Mouse (Mus musculus): ENCODE measurements at regions not wholly inside any gene's neighbourhood (a gene's known extent, or its start where the extent isn't known, plus 50 kb on each side); places are given as distances from the start of the nearest gene placed in this dataset.

- no peaks in the 10 kb centered on the region for H3K9me3 ChIP-seq (replicated peaks)
- no peak overlapping the region for H3K4me3 ChIP-seq (replicated peaks)
- H3K36me3 ChIP-seq = no peaks in the 10 kb centered on the region
- no peak overlapping the region for H3K4me2 ChIP-seq
- H3K27me3 ChIP-seq (replicated peaks) = no peaks in the 10 kb centered on the region
- H3K4me1 ChIP-seq = no peaks in the 10 kb centered on the region
- no peak for ATAC-seq (ENCODE audit: low FRiP score)
- no peak overlapping the region for H3K27ac ChIP-seq (replicated peaks)
- H3K9ac ChIP-seq (replicated peaks) = no peak overlapping the region
- 86% methylated on average over 6 of the region's 6 CpGs for WGBS
Observed at GRCm38 (mm10) chr2:61113916-61114315, 150.9 kb upstream of the Rbms1 start.

DNA sequence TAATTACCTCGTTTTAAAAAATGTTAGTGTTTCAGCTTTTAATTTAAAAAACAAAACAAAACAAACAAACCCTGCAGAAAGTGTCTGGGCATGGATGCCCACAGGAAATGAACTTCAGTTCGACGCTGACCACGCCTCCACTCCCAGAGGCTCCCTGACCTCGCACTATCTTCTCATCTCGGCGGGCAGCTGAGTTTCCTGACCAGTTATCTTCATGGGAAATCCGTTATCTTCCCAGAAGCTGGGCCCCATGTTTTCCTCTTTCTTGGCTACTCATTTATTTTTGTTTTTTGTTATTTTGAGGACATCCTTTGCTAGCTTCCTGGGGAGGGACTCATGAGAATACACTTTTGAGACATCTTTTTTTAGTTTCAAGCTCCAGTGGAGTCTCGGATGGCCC is 147.6 kb upstream of the Rbms1 start:
- Histone ChIP-seq H3K9ac (replicated peaks) (no peak overlapping the region), H3K4me1 (no peaks in the 10 kb centered on the region), H3K27ac (replicated peaks) (no peak overlapping the region), H3K4me3 (replicated peaks) (no peak overlapping the region), H3K9me3 (replicated peaks) (no peaks in the 10 kb centered on the region), H3K36me3 (no peaks in the 10 kb centered on the region), H3K4me2 (no peak overlapping the region), H3K27me3 (replicated peaks) (no peaks in the 10 kb centered on the region)
- ATAC-seq (ENCODE audit: low FRiP score) = no peak
- 76% methylated on average over 9 of the region's 9 CpGs for WGBS

DNA sequence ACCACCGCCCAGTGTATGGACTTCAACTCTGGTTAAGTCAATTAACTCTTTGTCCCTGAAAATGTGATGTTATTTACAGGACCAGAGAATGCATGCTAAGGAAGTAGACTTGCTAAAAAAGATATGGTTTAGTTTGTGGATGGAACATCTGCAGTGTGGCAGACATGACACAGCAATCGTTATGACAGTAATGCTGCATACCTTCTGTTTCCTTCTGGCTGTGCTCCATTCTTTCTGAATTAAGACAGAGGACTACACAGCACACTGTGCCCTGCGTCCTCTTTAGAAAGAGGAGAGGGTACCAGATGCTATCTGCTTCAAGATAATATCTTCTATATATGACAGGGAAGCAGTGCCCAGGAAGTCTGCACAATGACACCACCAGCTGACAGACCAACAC is 146.6 kb upstream of the Rbms1 start:
- H3K4me1 ChIP-seq = no peaks in the 10 kb centered on the region
- no peak overlapping the region for H3K9ac ChIP-seq (replicated peaks)
- H3K36me3 ChIP-seq = no peaks in the 10 kb centered on the region
- H3K4me2 ChIP-seq = no peak overlapping the region
- H3K27me3 ChIP-seq (replicated peaks) = no peaks in the 10 kb centered on the region
- no peak overlapping the region for H3K27ac ChIP-seq (replicated peaks)
- 87% methylated on average over 3 of the region's 3 CpGs for WGBS
- H3K9me3 ChIP-seq (replicated peaks) = no peaks in the 10 kb centered on the region
- H3K4me3 ChIP-seq (replicated peaks) = no peak overlapping the region
- no peak for ATAC-seq (ENCODE audit: low FRiP score)

DNA sequence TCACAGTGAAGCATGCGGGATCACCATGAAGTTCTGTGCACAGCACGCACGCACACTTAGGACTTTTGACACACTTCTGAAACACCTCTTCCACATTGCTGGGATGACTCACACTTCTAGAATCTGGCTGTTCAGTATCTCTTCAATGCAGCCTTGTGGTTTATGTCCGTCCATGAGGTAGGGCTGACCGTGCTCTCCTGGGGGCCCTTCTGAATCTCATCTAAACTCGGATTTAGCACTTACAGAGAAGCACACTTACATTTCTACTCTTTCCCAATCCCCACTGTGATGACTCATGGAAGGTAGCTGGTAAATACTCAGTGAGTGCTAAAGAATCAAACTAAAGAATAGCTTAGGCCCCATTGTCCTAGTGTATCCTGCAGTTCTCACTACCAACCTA is 142.2 kb upstream of the Rbms1 start:
- no peaks in the 10 kb centered on the region for H3K27me3 ChIP-seq (replicated peaks)
- no peaks in the 10 kb centered on the region for H3K36me3 ChIP-seq
- no peaks in the 10 kb centered on the region for H3K4me1 ChIP-seq
- no peak overlapping the region for H3K4me3 ChIP-seq (replicated peaks)
- H3K9ac ChIP-seq (replicated peaks) = no peak overlapping the region
- WGBS = 94% methylated on average over 6 of the region's 6 CpGs
- no peaks in the 10 kb centered on the region for H3K9me3 ChIP-seq (replicated peaks)
- ATAC-seq (ENCODE audit: low FRiP score) = no peak
- H3K4me2 ChIP-seq = no peak overlapping the region
- H3K27ac ChIP-seq (replicated peaks) = no peak overlapping the region

DNA sequence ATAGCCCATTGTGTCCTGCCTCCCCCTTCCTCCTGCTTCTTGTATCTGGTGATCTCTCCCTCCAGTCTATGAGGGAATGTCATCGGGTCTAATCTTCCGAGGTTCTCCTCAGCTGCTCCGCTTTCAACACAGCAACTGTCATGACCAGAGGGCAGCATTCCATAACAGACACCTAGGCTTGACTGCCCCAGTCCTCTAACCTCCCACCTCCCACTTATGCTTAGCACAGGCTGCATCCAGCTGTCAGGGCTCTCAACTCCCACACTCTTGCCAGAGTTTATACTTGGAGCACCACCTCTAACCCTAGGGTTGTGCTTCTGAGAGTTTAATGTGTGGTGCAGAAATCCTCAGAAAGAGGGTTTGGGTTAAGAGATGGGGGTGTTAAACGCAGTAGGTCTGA is 137.9 kb upstream of the Rbms1 start:
- H3K27me3 ChIP-seq (replicated peaks) = no peaks in the 10 kb centered on the region
- H3K27ac ChIP-seq (replicated peaks) = no peak overlapping the region
- no peak for ATAC-seq (ENCODE audit: low FRiP score)
- no peak overlapping the region for H3K4me2 ChIP-seq
- no peaks in the 10 kb centered on the region for H3K9me3 ChIP-seq (replicated peaks)
- no peak overlapping the region for H3K4me3 ChIP-seq (replicated peaks)
- 94% methylated on average over 4 of the region's 4 CpGs for WGBS
- H3K4me1 ChIP-seq = no peaks in the 10 kb centered on the region
- H3K9ac ChIP-seq (replicated peaks) = no peak overlapping the region
- H3K36me3 ChIP-seq = no peaks in the 10 kb centered on the region

- ATAC-seq (ENCODE audit: low FRiP score) = no peak
- Histone ChIP-seq H3K9ac (replicated peaks) (no peak overlapping the region), H3K36me3 (no peaks in the 10 kb centered on the region), H3K4me1 (no peaks in the 10 kb centered on the region), H3K27ac (replicated peaks) (no peak overlapping the region), H3K4me3 (replicated peaks) (no peak overlapping the region), H3K4me2 (no peak overlapping the region), H3K9me3 (replicated peaks) (no peaks in the 10 kb centered on the region), H3K27me3 (replicated peaks) (no peaks in the 10 kb centered on the region)
Observed at GRCm38 (mm10) chr2:61088501-61088900, 125.5 kb upstream of the Rbms1 start.

DNA sequence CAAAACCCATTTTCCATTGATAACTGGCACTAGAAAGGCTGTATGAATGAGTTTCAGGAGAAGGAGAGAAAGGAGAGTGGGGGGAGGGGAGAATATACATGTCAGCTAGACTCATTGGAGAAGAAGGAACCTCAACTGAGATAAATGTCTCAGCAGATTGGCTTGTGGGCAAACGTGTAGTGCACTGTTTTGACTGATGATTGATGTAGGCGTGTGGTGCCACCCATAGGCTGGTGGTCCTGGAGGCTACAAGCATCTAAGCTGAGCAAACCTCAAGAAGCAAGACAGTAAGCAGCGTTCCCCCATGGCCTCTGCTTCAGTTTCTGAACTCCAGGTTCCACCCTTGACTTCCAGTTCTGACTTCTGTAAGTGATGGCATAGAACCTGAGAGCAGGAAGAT is 121.8 kb upstream of the Rbms1 start:
- Histone ChIP-seq H3K4me1 (no peaks in the 10 kb centered on the region), H3K4me2 (no peak overlapping the region), H3K9ac (replicated peaks) (no peak overlapping the region), H3K9me3 (replicated peaks) (no peaks in the 10 kb centered on the region), H3K27me3 (replicated peaks) (no peaks in the 10 kb centered on the region), H3K27ac (replicated peaks) (no peak overlapping the region), H3K36me3 (no peaks in the 10 kb centered on the region), H3K4me3 (replicated peaks) (no peak overlapping the region)
- 71% methylated on average over 3 of the region's 3 CpGs for WGBS
- ATAC-seq (ENCODE audit: low FRiP score) = no peak

DNA sequence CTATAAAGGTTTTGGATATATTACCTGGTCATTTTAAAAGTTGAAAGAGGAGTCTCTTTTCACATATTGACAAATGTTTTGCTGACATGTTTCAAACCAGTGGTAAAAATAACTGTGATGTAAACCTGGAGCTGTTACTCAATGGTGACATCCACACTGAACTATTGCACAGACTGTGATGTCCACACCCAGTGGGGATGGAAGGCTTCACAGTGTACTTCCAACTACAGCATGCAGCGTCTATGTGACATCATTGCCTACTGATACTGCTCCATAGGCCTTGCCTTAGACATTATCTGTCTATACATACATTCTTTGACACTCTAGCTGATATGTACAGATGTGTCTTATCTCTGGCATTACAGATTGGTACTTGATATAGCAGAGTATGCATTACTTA is 120.1 kb upstream of the Rbms1 start:
- H3K27me3 ChIP-seq (replicated peaks) = no peaks in the 10 kb centered on the region
- WGBS = 84% methylated on average over 1 of the region's 1 CpGs
- no peak overlapping the region for H3K4me2 ChIP-seq
- H3K9ac ChIP-seq (replicated peaks) = no peak overlapping the region
- H3K27ac ChIP-seq (replicated peaks) = no peak overlapping the region
- H3K4me3 ChIP-seq (replicated peaks) = no peak overlapping the region
- ATAC-seq (ENCODE audit: low FRiP score) = no peak
- no peaks in the 10 kb centered on the region for H3K9me3 ChIP-seq (replicated peaks)
- no peaks in the 10 kb centered on the region for H3K4me1 ChIP-seq
- no peaks in the 10 kb centered on the region for H3K36me3 ChIP-seq

DNA sequence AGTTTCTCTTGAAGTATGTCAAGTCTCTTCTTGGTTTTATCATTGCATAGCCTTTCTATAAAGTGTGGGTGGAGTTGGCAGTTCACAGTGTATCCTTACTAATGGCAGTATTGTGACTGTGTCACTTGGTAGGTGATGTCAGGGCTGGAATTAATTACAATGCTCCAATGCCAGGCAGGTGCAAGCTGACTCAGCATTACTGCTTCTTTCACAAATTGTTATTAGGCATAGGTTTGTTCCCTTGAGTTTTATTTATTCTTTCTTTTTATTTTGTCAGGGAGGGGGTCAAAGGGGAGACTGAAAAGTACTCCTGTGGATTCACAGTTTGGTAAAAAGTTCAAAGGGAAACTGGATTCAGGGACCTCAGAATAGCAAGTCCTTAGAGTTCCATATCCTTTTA is 119.6 kb upstream of the Rbms1 start:
- no peak overlapping the region for H3K9ac ChIP-seq (replicated peaks)
- H3K27ac ChIP-seq (replicated peaks) = no peak overlapping the region
- no peaks in the 10 kb centered on the region for H3K4me1 ChIP-seq
- ATAC-seq (ENCODE audit: low FRiP score) = no peak
- no peaks in the 10 kb centered on the region for H3K27me3 ChIP-seq (replicated peaks)
- H3K4me2 ChIP-seq = no peak overlapping the region
- no peaks in the 10 kb centered on the region for H3K36me3 ChIP-seq
- no peaks in the 10 kb centered on the region for H3K9me3 ChIP-seq (replicated peaks)
- no peak overlapping the region for H3K4me3 ChIP-seq (replicated peaks)

- WGBS = 48% methylated on average over 4 of the region's 4 CpGs
- H3K9me3 ChIP-seq (replicated peaks) = no peaks in the 10 kb centered on the region
Observed at GRCm38 (mm10) chr2:61080006-61080405, 117.0 kb upstream of the Rbms1 start.

DNA sequence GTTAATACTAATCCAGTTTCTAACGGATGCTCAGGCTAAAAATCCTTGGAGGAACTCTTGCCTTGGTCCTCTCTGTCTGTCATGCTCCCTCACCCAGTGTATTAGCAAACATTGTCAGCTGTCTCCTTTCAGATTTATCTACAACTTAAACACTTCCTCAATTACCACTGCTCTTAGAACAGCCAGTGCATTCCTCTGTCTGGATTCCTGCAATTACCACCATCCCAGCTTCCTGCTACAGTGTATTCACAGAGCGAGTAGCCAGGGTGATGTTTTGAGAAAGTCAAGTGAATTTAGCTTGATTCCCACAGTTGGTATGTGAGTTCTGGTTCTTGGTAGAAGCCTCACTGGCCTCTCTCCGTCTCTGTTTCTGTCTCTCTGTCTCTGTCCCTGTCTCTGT is 108.0 kb upstream of the Rbms1 start:
- no peak overlapping the region for H3K4me3 ChIP-seq (replicated peaks)
- H3K4me2 ChIP-seq = no peak overlapping the region
- H3K27ac ChIP-seq (replicated peaks) = no peak overlapping the region
- H3K4me1 ChIP-seq = no peaks in the 10 kb centered on the region
- no peak overlapping the region for H3K9ac ChIP-seq (replicated peaks)
- no peaks in the 10 kb centered on the region for H3K9me3 ChIP-seq (replicated peaks)
- H3K27me3 ChIP-seq (replicated peaks) = no peaks in the 10 kb centered on the region
- no peaks in the 10 kb centered on the region for H3K36me3 ChIP-seq
- ATAC-seq (ENCODE audit: low FRiP score) = no peak
- WGBS = 57% methylated on average over 3 of the region's 3 CpGs

More at GRCm38 (mm10) chr2:61080006-61080405, 117.0 kb upstream of the Rbms1 start:
- Histone ChIP-seq H3K4me3 (replicated peaks) (no peak overlapping the region), H3K4me2 (no peak overlapping the region), H3K27ac (replicated peaks) (no peak overlapping the region), H3K27me3 (replicated peaks) (no peaks in the 10 kb centered on the region), H3K4me1 (no peaks in the 10 kb centered on the region), H3K36me3 (no peaks in the 10 kb centered on the region), H3K9ac (replicated peaks) (no peak overlapping the region)
- ATAC-seq (ENCODE audit: low FRiP score) = no peak

DNA sequence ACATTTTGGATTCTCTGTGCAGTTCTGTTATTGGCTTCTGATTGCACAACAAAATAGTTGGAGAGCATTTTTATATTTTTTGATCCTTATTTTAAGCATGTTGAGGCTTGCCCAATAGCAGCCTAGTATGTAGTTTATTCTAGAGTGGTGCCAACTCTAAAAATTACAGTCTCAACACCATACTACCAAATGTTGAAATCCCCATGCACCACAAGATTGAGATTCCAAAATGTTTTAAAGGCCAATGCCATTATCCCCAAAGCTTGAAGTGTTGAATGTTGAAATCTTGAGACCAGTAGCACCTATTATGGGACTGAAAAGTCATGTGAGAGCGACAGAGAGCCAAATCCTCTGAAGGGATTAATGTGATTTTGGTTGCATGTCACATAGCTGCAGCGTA is 104.9 kb upstream of the Rbms1 start:
- Histone ChIP-seq H3K4me1 (no peaks in the 10 kb centered on the region), H3K27ac (replicated peaks) (no peak overlapping the region), H3K9ac (replicated peaks) (no peak overlapping the region), H3K4me3 (replicated peaks) (no peak overlapping the region), H3K4me2 (no peak overlapping the region), H3K9me3 (replicated peaks) (no peaks in the 10 kb centered on the region), H3K36me3 (no peaks in the 10 kb centered on the region), H3K27me3 (replicated peaks) (no peaks in the 10 kb centered on the region)
- ATAC-seq (ENCODE audit: low FRiP score) = no peak
- WGBS = 90% methylated on average over 2 of the region's 2 CpGs

DNA sequence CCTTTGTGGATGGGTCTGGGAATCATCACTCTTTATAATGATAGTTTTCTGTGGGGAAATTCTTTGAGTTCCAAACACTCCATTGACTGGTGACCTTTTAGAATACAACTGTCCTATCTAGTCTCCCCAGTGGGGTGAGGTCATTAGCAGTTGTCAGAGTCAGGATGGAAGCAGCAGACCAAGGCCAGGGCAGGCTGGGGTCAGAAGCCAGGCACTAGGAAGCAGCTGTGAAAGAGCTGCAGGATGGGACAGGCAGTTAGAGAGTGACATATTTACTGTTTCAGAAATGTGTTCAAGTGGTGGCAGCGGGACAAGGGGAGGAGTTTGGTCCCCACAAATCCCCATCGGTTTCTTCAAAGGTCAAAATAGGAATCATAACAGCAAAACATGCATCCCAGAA is 99.1 kb upstream of the Rbms1 start:
- ATAC-seq (ENCODE audit: low FRiP score) = no peak
- Histone ChIP-seq H3K27ac (replicated peaks) (no peak overlapping the region), H3K4me2 (no peak overlapping the region), H3K9me3 (replicated peaks) (no peaks in the 10 kb centered on the region), H3K27me3 (replicated peaks) (no peaks in the 10 kb centered on the region), H3K9ac (replicated peaks) (no peak overlapping the region), H3K4me1 (0 out of 2 replicates have a peak, but pooled peaks cover 11% of the 10 kb centered on the region), H3K36me3 (no peaks in the 10 kb centered on the region), H3K4me3 (replicated peaks) (no peak overlapping the region)
- 73% methylated on average over 2 of the region's 2 CpGs for WGBS
